Mouse (Mus musculus): ENCODE results near the gene Daxx. TPM values are rescaled to one million over a fixed set of nuclear protein-coding genes. Genes with fewer than 3 reads are reported as not detected.
A peak's percentile ranks its signal among the peaks of the same experiment; 100 is the strongest.

Daxx gene
- polyA plus RNA-seq, 1 experiment from 2014 or later = 39.2 TPM

DNA sequence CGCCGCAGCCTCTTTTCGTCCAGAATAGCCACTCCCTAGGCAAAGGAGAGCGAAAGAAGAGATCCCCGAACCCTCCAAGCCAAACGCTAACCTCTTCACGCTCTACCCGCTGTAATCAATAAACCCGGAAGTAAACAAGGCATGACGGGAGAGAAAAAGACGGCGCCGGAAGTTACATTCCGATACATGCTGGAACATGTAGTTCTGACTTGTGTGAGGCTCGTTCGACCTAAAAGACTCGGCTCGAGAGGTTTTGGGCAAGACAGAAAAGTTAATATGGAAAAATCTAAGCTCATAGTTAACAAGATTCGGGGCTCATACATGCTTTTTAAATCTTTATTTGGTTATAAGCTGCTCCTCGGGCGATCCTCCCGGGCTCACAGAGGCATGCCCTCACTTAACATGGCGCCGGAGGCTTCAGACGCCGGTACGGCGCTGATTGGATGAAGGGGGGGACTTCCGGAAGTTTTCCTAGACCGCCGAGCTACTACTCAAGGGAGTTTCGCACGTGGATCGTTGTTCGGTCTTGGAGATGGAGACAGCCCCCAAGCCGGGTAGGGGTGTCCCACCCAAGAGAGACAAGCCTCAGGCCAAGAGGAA lies 31.1 kb downstream of the Daxx start, which contains the start of the genes Pfdn6 and Wdr46:
Gene Pfdn6 (minus strand): TSS at position 138 of the 600 bp plus-strand sequence.
Gene Wdr46 (plus strand): TSS at position 455 of the 600 bp plus-strand sequence.
- H3K4me3 ChIP-seq (ENCODE audit: low read depth, low read length) = peak within 1 kb of the TSS; percentile 87
- peaks cover 26% of the 10 kb centered on the region; the same call in 1 of the 2 replicates for H3K36me3 ChIP-seq (ENCODE audit: control insufficient read depth, insufficient read depth, low read length)

DNA sequence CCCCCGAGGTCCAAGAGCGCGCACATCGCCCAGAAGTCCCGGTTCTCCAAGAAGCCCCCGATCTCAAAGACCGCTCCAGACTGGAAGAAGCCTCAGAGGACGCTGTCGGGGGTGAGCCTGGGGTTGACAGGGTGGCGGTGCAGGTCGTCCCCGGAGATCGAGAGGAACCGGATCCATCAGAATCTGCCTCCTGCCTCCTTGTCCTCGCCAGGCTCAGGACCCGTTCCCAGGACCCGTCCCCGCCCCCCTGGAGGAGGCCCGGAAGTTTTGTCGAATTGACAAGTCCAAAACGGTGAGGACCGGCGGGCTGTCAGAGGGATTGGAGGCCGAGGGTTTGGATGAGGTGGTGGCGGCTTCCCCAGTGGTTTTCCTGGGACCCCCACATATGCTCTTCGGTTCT lies 31.8 kb downstream of the Daxx start:
- Histone ChIP-seq H3K4me1 (ENCODE audit: control insufficient read depth, insufficient read depth, low read length) (peaks cover 14% of the 10 kb centered on the region; the same call in 1 of the 2 replicates), H3K27me3 (ENCODE audit: control insufficient read depth, insufficient read depth, low read length) (no peaks in the 10 kb centered on the region), H3K36me3 (ENCODE audit: control insufficient read depth, insufficient read depth, low read length) (peaks cover 26% of the 10 kb centered on the region; the same call in 1 of the 2 replicates), H3K4me2 (replicated peaks; ENCODE audit: low read depth, low read length) (peak overlapping the region; percentile 97), H3K9me3 (ENCODE audit: control insufficient read depth, low read depth, low read length) (no peaks in the 10 kb centered on the region), H3K4me3 (ENCODE audit: low read depth, low read length) (peak overlapping the region; percentile 87), H3K9ac (replicated peaks; ENCODE audit: low read depth, low read length) (peak overlapping the region; percentile 71), H3K27ac (ENCODE audit: low read length) (no peak overlapping the region)
- ATAC-seq (ENCODE audit: insufficient number of reproducible peaks, insufficient read depth, low FRiP score, low read depth) = no peak
- 2% methylated on average over 26 of the region's 26 CpGs for WGBS

More for the DNA sequence above, 31.1 kb downstream of the Daxx start, which contains the start of the genes Pfdn6 and Wdr46:
- Histone ChIP-seq H3K4me2 (replicated peaks; ENCODE audit: low read depth, low read length) (peak within 1 kb of the TSS; percentile 97), H3K27me3 (ENCODE audit: control insufficient read depth, insufficient read depth, low read length) (no peaks in the 10 kb centered on the region), H3K9me3 (ENCODE audit: control insufficient read depth, low read depth, low read length) (no peaks in the 10 kb centered on the region), H3K4me1 (ENCODE audit: control insufficient read depth, insufficient read depth, low read length) (peaks cover 14% of the 10 kb centered on the region; the same call in 1 of the 2 replicates), H3K9ac (replicated peaks; ENCODE audit: low read depth, low read length) (peak within 1 kb of the TSS; percentile 71), H3K27ac (ENCODE audit: low read length) (no peak within 1 kb of the TSS)
- WGBS = under 1% methylated on average over 36 of the region's 36 CpGs
- ATAC-seq (ENCODE audit: insufficient number of reproducible peaks, insufficient read depth, low FRiP score, low read depth) = peak; percentile 88

DNA sequence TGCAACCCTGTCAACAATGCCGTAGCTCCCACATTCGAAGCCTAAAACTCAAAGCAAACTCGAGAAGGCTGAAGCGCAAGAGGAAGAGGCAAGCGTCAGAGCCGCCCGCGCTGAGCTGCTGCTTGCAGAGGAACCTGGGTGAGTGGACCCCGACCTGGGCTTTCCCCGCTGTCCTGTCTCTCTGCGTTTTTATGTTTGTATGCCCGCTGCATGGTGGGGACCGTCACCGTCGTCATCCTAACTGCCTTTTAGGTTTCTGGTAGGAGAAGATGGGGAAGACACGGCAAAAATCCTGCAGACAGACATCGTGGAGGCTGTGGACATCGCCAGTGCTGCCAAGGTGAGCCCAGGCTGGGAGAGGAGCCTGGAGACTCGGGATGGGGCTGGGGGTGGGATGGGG lies 32.2 kb downstream of the Daxx start:
- H3K27me3 ChIP-seq (ENCODE audit: control insufficient read depth, insufficient read depth, low read length) = no peaks in the 10 kb centered on the region
- no peaks in the 10 kb centered on the region for H3K9me3 ChIP-seq (ENCODE audit: control insufficient read depth, low read depth, low read length)
- WGBS = 55% methylated on average over 19 of the region's 19 CpGs
- peak overlapping the region; percentile 71 for H3K9ac ChIP-seq (replicated peaks; ENCODE audit: low read depth, low read length)
- H3K4me2 ChIP-seq (replicated peaks; ENCODE audit: low read depth, low read length) = peak overlapping the region; percentile 97
- H3K4me3 ChIP-seq (ENCODE audit: low read depth, low read length) = peak overlapping the region; percentile 87
- peaks cover 28% of the 10 kb centered on the region; the same call in 1 of the 2 replicates for H3K36me3 ChIP-seq (ENCODE audit: control insufficient read depth, insufficient read depth, low read length)
- H3K27ac ChIP-seq (ENCODE audit: low read length) = no peak overlapping the region
- H3K4me1 ChIP-seq (ENCODE audit: control insufficient read depth, insufficient read depth, low read length) = peaks cover 14% of the 10 kb centered on the region; the same call in 1 of the 2 replicates
- no peak for ATAC-seq (ENCODE audit: insufficient number of reproducible peaks, insufficient read depth, low FRiP score, low read depth)

DNA sequence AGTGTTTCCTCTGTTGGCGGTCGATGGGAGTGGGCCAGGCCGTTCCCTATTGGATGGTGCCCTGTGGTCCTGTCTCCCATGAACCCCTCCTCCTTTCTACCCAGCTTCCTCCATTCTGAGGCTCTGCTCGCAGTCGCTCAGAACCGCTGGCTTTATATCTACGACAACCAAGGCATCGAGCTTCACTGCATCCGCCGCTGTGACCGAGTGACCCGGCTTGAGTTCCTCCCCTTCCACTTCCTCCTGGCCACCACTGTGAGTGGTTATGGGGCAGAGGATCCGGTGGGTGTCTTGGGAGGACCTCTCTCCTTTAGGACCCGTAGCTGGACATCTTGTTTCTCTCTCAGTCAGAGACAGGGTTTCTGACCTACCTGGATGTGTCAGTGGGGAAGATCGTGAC lies 34.2 kb downstream of the Daxx start:
- 96% methylated on average over 15 of the region's 15 CpGs for WGBS
- Histone ChIP-seq H3K4me1 (ENCODE audit: control insufficient read depth, insufficient read depth, low read length) (peaks cover 14% of the 10 kb centered on the region; the same call in 1 of the 2 replicates), H3K9ac (replicated peaks; ENCODE audit: low read depth, low read length) (no peak overlapping the region), H3K27me3 (ENCODE audit: control insufficient read depth, insufficient read depth, low read length) (no peaks in the 10 kb centered on the region), H3K4me3 (ENCODE audit: low read depth, low read length) (no peak overlapping the region), H3K4me2 (replicated peaks; ENCODE audit: low read depth, low read length) (no peak overlapping the region), H3K27ac (ENCODE audit: low read length) (no peak overlapping the region), H3K9me3 (ENCODE audit: control insufficient read depth, low read depth, low read length) (no peaks in the 10 kb centered on the region), H3K36me3 (ENCODE audit: control insufficient read depth, insufficient read depth, low read length) (peaks cover 30% of the 10 kb centered on the region; the same call in 1 of the 2 replicates)
- no peak for ATAC-seq (ENCODE audit: insufficient number of reproducible peaks, insufficient read depth, low FRiP score, low read depth)

DNA sequence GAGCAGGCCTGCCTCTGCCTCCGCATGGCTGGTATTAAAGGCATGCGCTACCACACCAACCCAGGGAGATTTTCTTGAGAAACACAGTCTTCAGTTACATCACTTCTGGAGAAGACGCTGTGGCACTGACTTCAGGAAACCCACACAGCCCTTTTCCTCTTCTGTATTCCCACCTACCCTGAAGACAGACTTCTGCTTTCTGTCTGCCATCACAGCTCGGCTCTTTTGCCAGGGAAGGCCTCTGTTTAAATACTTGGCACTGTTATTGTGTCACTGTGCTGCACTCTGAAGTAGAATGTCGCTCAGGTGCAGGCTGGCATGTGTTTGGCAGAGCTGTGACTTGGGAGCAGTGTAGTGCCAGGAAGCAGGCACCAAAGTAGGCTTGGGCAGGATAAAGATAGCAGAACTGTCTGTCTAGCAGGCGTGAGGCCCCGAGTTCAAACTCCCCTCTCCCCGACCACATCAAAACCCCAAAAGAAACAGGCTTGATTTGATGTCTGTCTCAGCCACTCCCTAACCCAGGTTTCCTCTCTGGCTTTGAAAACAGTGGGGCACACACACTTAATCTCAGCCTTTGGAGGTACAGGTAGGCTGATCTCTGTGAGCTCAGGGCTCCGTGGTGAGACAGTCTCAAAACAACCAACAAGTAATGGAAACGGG lies 38.3 kb downstream of the Daxx start:
- peaks cover 43% of the 10 kb centered on the region for H3K36me3 ChIP-seq (ENCODE audit: control insufficient read depth, insufficient read depth, low read length)
- H3K4me3 ChIP-seq (ENCODE audit: low read depth, low read length) = no peak overlapping the region
- no peak overlapping the region for H3K9ac ChIP-seq (replicated peaks; ENCODE audit: low read depth, low read length)
- no peaks in the 10 kb centered on the region for H3K27me3 ChIP-seq (ENCODE audit: control insufficient read depth, insufficient read depth, low read length)
- no peak overlapping the region for H3K27ac ChIP-seq (ENCODE audit: low read length)
- peaks cover 14% of the 10 kb centered on the region; the same call in 1 of the 2 replicates for H3K4me1 ChIP-seq (ENCODE audit: control insufficient read depth, insufficient read depth, low read length)
- WGBS = 91% methylated on average over 10 of the region's 10 CpGs
- no peak for ATAC-seq (ENCODE audit: insufficient number of reproducible peaks, insufficient read depth, low FRiP score, low read depth)
- H3K9me3 ChIP-seq (ENCODE audit: control insufficient read depth, low read depth, low read length) = no peaks in the 10 kb centered on the region
- H3K4me2 ChIP-seq (replicated peaks; ENCODE audit: low read depth, low read length) = no peak overlapping the region

DNA sequence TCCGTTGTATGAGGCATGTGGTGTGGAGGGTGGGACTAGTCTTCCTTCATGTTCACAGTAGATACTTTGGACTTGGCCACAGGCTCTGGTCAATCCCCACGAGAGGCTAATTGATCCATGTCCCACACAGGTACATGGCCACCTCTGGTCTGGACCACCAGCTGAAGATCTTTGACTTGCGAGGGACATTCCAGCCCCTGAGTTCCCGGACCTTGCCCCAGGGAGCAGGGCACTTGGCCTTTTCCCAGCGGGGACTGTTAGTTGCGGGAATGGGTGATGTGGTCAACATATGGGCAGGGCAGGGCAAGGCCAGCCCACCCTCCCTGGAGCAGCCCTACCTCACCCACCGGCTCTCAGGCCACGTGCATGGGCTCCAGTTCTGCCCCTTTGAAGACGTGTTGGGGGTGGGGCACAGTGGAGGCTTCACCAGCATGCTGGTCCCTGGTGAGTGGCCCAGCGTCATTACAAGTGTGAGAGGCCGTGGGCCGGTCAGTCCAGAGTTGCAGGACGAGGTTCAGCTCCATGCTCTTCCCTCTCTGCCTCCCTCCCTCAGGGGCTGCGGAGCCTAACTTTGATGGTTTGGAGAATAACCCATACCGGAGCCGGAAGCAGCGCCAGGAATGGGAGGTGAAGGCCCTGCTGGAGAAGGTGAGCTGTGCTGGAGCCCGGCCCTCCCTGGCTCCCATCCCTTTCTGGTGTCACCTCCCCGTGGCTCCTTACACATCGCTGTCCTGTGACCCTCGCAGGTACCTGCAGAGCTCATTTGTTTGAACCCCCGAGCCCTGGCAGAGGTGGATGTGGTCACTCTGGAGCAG lies 39.1 kb downstream of the Daxx start:
- H3K27me3 ChIP-seq (ENCODE audit: control insufficient read depth, insufficient read depth, low read length) = no peaks in the 10 kb centered on the region
- H3K4me2 ChIP-seq (replicated peaks; ENCODE audit: low read depth, low read length) = no peak overlapping the region
- H3K4me3 ChIP-seq (ENCODE audit: low read depth, low read length) = no peak overlapping the region
- no peaks in the 10 kb centered on the region for H3K9me3 ChIP-seq (ENCODE audit: control insufficient read depth, low read depth, low read length)
- no peak overlapping the region for H3K9ac ChIP-seq (replicated peaks; ENCODE audit: low read depth, low read length)
- ATAC-seq (ENCODE audit: insufficient number of reproducible peaks, insufficient read depth, low FRiP score, low read depth) = no peak
- H3K36me3 ChIP-seq (ENCODE audit: control insufficient read depth, insufficient read depth, low read length) = peaks cover 46% of the 10 kb centered on the region
- peaks cover 21% of the 10 kb centered on the region; the same call in 1 of the 2 replicates for H3K4me1 ChIP-seq (ENCODE audit: control insufficient read depth, insufficient read depth, low read length)
- no peak overlapping the region for H3K27ac ChIP-seq (ENCODE audit: low read length)
- WGBS = 85% methylated on average over 22 of the region's 22 CpGs

DNA sequence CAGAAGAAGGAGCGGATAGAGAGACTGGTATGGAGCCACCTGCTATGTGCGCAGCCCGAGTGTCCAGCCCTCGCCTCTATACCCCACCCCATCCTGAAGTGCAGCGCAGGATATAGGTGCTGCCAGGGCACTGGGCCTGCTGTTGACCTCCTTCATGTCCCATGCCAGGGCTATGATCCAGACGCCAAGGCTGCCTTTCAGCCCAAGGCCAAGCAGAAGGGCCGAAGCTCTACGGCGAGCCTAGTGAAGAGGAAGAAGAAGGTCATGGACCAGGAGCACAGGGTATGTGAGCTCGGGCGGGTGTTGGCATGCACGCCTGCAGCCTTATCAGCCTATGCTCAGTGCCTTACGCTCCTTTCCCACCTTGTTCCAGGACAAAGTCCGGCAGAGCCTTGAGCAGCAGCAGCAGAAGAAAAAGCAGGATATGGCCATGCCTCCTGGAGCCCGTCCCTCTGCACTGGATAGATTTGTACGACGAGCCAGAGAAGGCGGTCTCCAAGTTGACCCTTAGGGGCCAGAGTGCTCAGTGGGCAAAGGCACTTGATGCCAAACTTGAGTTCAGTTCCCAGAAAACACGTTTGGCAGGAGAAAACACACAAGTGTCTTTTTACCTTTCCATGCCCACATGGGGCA lies 39.8 kb downstream of the Daxx start:
- 84% methylated on average over 19 of the region's 19 CpGs for WGBS
- H3K9me3 ChIP-seq (ENCODE audit: control insufficient read depth, low read depth, low read length) = no peaks in the 10 kb centered on the region
- peaks cover 44% of the 10 kb centered on the region for H3K36me3 ChIP-seq (ENCODE audit: control insufficient read depth, insufficient read depth, low read length)
- no peak overlapping the region for H3K4me3 ChIP-seq (ENCODE audit: low read depth, low read length)
- no peak overlapping the region for H3K4me2 ChIP-seq (replicated peaks; ENCODE audit: low read depth, low read length)
- H3K27ac ChIP-seq (ENCODE audit: low read length) = no peak overlapping the region
- ATAC-seq (ENCODE audit: insufficient number of reproducible peaks, insufficient read depth, low FRiP score, low read depth) = no peak
- no peaks in the 10 kb centered on the region for H3K27me3 ChIP-seq (ENCODE audit: control insufficient read depth, insufficient read depth, low read length)
- H3K9ac ChIP-seq (replicated peaks; ENCODE audit: low read depth, low read length) = no peak overlapping the region
- H3K4me1 ChIP-seq (ENCODE audit: control insufficient read depth, insufficient read depth, low read length) = peaks cover 28% of the 10 kb centered on the region; the same call in 1 of the 2 replicates

All from stomach, embryonic 14.5 days (tissue).